Mouse (Mus musculus) neural tube, embryonic 14.5 days (tissue): ENCODE data around the gene Rab3il1. TPM values are rescaled to one million over a fixed set of nuclear protein-coding genes. Genes with fewer than 3 reads are reported as not detected.

ENCODE experiments used
- ATAC-seq: fragments of 200-750 bp; cut with Nextera tagmentation; 2 replicates; pipeline ENCODE4 v1.8.0; 2017; ENCODE audit warnings: low read depth, mild to moderate bottlenecking, moderate TSS enrichment, moderate library complexity
- H3K27ac ChIP-seq: fragments of 300-500 bp; sonication (generic); 2 replicates; pipeline ENCODE4 v1.5.1; 2014; ENCODE audit warnings: low read depth, mild to moderate bottlenecking, control low read depth, low read length, moderate library complexity, mixed read lengths
- H3K27me3 ChIP-seq: fragments of 300-500 bp; sonication (generic); 2 replicates; pipeline ENCODE4 v1.6.1; 2014; ENCODE audit warnings: low read length; ENCODE audit not compliant: control insufficient read depth, insufficient read depth
- H3K36me3 ChIP-seq: fragments of 300-500 bp; sonication (generic); 2 replicates; pipeline ENCODE4 v1.6.1; 2014; ENCODE audit warnings: low read length, mixed read lengths; ENCODE audit not compliant: control insufficient read depth, insufficient read depth
- H3K4me1 ChIP-seq: fragments of 300-500 bp; sonication (generic); 2 replicates; pipeline ENCODE4 v1.6.1; 2014; ENCODE audit warnings: low read length; ENCODE audit not compliant: control insufficient read depth, insufficient read depth
- H3K4me2 ChIP-seq: fragments of 300-500 bp; sonication (generic); 2 replicates; pipeline ENCODE4 v1.6.1; 2014; ENCODE audit warnings: mild to moderate bottlenecking, low read depth, low read length, control low read depth
- H3K4me3 ChIP-seq: fragments of 300-500 bp; sonication (generic); 2 replicates; pipeline ENCODE4 v1.5.1; 2014; ENCODE audit warnings: low read depth, low read length, control low read depth, mixed read lengths
- H3K9ac ChIP-seq: fragments of 300-500 bp; sonication (generic); replicated peaks from 2 replicates; pipeline ENCODE4 v1.6.1; 2014; ENCODE audit warnings: low read depth, mild to moderate bottlenecking, control low read depth, low read length, mixed read lengths
- H3K9me3 ChIP-seq: fragments of 300-500 bp; sonication (generic); 2 replicates; pipeline ENCODE4 v1.6.1; 2016; ENCODE audit warnings: low read length; ENCODE audit not compliant: control insufficient read depth
- WGBS: fragments of 180-500 bp; shearing (Covaris S2); extraction: QIAGEN DNeasy Blood & Tissue Kit; methylation state at CpG from one replicate; pipeline ENCODE4 v1.1.7; 2014; 5-methylcytosine and 5-hydroxymethylcytosine counted together
- polyA plus RNA-seq: library from polyadenylated mRNA; unstranded; fragments of >200 nt; fragmentation: Nextera tagmentation; extraction: Ambion mirVana; gene quantifications from 2 replicates; pipeline ENCODE4 v1.2.1, GENCODE M21; 2014

Gene Rab3il1
- polyA plus RNA-seq, 1 experiment from 2014 or later, result 13.6 TPM

DNA sequence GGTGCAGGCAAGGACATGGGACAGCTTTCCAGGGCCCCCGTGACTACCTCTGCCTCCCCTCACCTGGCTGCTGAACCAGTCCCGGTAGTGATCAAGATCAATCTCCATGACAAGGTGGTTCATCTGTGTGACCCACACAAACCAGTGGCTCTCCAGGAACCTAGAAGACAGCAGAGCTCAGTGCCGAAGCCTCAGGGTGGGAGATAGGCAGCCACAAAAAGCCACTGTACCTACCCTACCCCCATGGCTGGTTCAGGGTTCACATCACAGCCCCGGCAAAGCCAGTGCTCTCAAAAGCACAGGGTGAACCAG is 64.7 kb downstream of the Rab3il1 start:
- no peak for ATAC-seq
- H3K9ac ChIP-seq, result no peak overlapping the region
- no peaks in the 10 kb centered on the region for H3K9me3 ChIP-seq
- 95% methylated on average over 4 of the region's 4 CpGs for WGBS
- peaks cover 85% of the 10 kb centered on the region for H3K36me3 ChIP-seq
- H3K4me3 ChIP-seq, result no peak overlapping the region
- H3K4me2 ChIP-seq, result no peak overlapping the region
- H3K27ac ChIP-seq, result no peak overlapping the region
- no peaks in the 10 kb centered on the region for H3K27me3 ChIP-seq
- H3K4me1 ChIP-seq, result no peaks in the 10 kb centered on the region

DNA sequence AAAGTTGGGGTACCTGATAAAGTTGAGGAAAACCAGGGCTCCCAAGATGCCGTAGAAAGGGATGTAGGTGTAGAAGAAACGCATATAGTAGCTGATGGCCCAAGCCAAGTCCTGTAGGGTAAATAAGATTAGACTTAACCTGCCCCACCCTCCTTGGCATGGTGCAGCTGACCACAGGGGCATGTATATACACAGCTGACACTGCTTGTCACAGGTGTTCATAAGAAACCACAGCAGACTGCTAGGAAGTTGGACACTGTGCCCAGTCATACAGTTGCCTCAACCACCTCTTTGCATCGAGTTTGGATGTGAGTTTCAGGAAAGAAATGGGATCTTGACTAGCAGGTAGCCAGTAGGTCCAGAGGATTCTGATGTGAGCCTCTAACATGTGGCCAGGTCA is 65.0 kb downstream of the Rab3il1 start:
- Histone ChIP-seq H3K4me3 (no peak overlapping the region), H3K4me2 (no peak overlapping the region), H3K27ac (no peak overlapping the region), H3K9ac (no peak overlapping the region), H3K4me1 (no peaks in the 10 kb centered on the region), H3K9me3 (no peaks in the 10 kb centered on the region), H3K36me3 (peaks cover 86% of the 10 kb centered on the region), H3K27me3 (no peaks in the 10 kb centered on the region)
- ATAC-seq, result no peak
- 93% methylated on average over 3 of the region's 3 CpGs for WGBS

DNA sequence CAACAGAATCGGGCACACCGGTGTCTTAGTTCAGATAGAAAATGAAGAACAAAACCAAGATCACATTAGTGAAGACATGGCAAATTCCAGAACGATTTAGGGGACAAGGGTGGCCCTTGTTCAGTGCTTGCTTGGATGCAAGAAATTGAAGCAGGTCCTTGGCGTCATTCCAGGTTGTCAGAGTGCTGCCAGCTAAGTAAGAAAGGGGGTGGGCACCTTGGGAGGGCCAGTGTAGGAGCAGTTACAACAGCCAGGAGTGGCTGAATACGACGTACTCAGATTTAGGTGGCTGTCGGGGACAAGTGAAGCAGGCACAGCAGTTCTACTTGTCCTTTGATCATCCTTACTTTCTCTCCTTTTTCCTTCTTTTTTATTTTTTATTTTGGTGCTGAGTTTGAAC is 66.2 kb downstream of the Rab3il1 start:
- Histone ChIP-seq H3K4me2 (no peak overlapping the region), H3K27ac (no peak overlapping the region), H3K27me3 (no peaks in the 10 kb centered on the region), H3K36me3 (peaks cover 83% of the 10 kb centered on the region), H3K4me1 (no peaks in the 10 kb centered on the region), H3K9ac (no peak overlapping the region), H3K4me3 (no peak overlapping the region), H3K9me3 (no peaks in the 10 kb centered on the region)
- 77% methylated on average over 7 of the region's 7 CpGs for WGBS
- ATAC-seq, result no peak

DNA sequence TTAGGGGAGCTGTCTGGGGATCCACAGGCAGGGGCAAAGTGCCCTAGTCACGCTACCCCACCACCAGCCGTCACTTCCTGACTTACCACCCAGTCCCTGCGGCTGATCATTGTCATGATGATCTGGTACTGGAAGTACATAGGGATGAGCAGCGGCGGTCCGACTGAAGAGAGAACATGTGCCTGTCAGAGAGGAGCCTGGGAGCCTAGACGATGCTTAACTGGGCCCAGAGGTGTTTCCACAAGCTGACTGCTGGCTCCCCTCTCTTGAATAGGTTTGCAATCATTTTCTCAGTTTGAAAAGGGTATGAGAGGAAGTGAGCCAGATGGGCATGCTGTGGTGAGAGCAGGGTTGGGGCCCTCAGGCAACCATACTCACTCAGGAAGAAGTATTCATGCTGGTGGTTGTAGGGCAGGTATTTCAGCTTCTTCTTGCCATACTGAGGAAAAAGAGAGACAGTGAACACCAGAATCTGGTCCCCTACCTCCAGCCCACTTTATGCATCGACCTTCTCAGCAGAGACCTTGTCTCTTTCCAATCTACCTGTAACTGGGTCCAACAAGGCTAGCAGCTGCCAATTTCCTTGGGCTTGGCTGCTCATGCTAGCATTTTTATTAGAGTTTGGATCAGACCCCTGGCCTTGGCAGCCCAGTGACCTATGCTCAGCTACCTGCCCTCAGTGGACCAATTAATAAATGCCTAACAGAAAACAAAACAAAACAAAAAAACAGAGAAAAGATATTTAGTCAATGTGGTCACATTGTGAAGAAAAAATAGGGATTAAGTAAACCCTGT is 68.9 kb downstream of the Rab3il1 start:
- no peaks in the 10 kb centered on the region for H3K9me3 ChIP-seq
- H3K4me3 ChIP-seq, result no peak overlapping the region
- H3K9ac ChIP-seq, result no peak overlapping the region
- H3K4me1 ChIP-seq, result no peaks in the 10 kb centered on the region
- peaks cover 77% of the 10 kb centered on the region for H3K36me3 ChIP-seq
- 87% methylated on average over 8 of the region's 8 CpGs for WGBS
- no peak for ATAC-seq
- no peaks in the 10 kb centered on the region for H3K27me3 ChIP-seq
- no peak overlapping the region for H3K27ac ChIP-seq
- H3K4me2 ChIP-seq, result no peak overlapping the region

DNA sequence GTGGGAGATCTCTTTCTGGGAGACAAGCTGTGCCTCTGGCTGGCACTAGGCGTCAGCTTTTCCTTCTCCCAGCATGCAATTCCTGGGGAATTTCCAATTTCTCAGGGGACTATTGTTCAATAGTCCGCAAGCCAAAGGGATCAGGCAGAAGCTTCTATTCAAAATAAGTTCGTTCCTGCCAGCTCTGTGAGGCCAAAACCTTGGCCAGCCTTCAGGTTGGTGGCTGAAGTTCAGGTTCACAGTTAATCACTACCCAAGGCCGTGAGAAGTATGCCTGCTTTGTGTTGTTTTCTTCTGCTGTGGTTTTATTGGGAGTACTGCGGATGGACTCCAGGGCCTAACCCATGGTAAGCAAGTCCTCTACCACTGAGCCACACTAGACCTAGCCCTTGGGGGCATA is 69.7 kb downstream of the Rab3il1 start:
- Histone ChIP-seq H3K9ac (no peak overlapping the region), H3K27me3 (no peaks in the 10 kb centered on the region), H3K9me3 (no peaks in the 10 kb centered on the region), H3K4me3 (no peak overlapping the region), H3K4me2 (no peak overlapping the region), H3K4me1 (no peaks in the 10 kb centered on the region), H3K27ac (peak overlapping the region; percentile 49; the same call in 1 of the 2 replicates), H3K36me3 (peaks cover 78% of the 10 kb centered on the region)
- WGBS, result 74% methylated on average over 5 of the region's 5 CpGs
- ATAC-seq, result peak; percentile 38; the same call in 1 of the 2 replicates

DNA sequence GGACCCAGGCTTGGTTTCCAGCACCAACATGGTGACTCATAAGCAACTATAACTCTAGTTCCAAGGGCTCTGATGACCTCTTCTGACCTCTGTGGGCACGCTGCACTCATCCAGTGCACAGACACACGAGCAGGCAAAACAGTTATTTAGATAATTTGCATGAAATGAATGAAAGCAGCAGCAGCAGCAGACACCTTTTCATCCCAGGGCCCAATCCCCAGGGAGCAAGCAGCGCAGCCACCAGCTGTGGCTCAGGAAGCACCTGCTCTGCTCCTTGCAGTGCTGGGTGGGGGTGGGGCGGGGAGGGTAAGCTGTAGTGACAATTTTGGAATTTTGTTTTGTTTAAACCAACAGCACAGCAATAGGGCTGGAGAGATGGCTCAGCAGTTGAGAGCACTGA is 70.4 kb downstream of the Rab3il1 start:
- H3K9ac ChIP-seq, result no peak overlapping the region
- H3K27ac ChIP-seq, result 0 out of 2 replicates have a peak overlapping the region, but pooled peaks have one; percentile 49
- whole genome bisulfite sequencing, result 47% methylated on average over 4 of the region's 4 CpGs
- no peak overlapping the region for H3K4me2 ChIP-seq
- ATAC-seq, result no peak
- no peaks in the 10 kb centered on the region for H3K9me3 ChIP-seq
- peaks cover 77% of the 10 kb centered on the region for H3K36me3 ChIP-seq
- no peaks in the 10 kb centered on the region for H3K4me1 ChIP-seq
- no peaks in the 10 kb centered on the region for H3K27me3 ChIP-seq
- no peak overlapping the region for H3K4me3 ChIP-seq

DNA sequence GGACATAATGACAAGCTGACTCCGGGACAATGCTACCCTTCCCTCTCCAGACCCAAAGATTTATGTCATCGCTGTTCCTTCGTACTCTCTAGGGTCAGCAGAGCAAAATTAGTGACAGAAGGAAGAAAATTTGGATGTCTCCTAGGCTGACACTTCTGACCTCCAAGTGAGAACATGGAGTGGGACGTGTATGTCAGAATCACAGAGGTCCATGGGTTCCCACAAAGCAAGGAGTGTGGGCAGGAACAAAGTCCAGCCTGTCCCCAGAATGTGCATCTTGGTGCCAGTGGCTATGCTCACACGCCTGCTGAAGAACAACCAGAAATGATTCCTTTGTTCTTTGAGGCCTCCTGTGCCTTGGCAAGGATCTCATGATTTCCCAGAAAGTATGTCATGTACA is 71.7 kb downstream of the Rab3il1 start:
- ATAC-seq, result no peak
- Histone ChIP-seq H3K27ac (no peak overlapping the region), H3K4me3 (no peak overlapping the region), H3K4me1 (no peaks in the 10 kb centered on the region), H3K27me3 (no peaks in the 10 kb centered on the region), H3K9ac (no peak overlapping the region), H3K4me2 (no peak overlapping the region), H3K9me3 (no peaks in the 10 kb centered on the region), H3K36me3 (peaks cover 67% of the 10 kb centered on the region)
- WGBS, result 79% methylated on average over 5 of the region's 5 CpGs

DNA sequence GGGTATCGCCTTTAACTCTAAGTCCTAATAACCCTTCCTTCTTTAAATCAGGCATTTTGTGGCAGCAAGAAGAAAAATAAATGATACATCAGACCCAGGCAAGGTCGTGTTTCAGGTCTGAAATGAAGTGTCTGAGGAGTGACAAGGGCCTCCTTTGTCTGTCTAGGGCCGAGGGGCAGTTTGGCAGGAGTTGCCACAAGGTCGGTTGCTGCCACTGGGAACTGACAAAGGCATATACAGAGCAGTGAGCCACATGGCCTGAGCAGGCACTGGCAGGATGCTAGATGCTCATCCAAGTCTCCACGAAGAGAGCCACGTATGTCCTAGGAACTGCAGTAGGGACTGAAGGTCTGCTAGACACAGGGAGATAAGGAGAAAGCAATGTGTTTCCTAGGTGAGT is 76.9 kb downstream of the Rab3il1 start:
- H3K4me3 ChIP-seq, result no peak overlapping the region
- no peaks in the 10 kb centered on the region for H3K27me3 ChIP-seq
- H3K4me1 ChIP-seq, result no peaks in the 10 kb centered on the region
- ATAC-seq, result no peak
- no peak overlapping the region for H3K9ac ChIP-seq
- WGBS, result 87% methylated on average over 6 of the region's 6 CpGs
- H3K9me3 ChIP-seq, result no peaks in the 10 kb centered on the region
- H3K27ac ChIP-seq, result no peak overlapping the region
- no peak overlapping the region for H3K4me2 ChIP-seq
- peaks cover 76% of the 10 kb centered on the region for H3K36me3 ChIP-seq

DNA sequence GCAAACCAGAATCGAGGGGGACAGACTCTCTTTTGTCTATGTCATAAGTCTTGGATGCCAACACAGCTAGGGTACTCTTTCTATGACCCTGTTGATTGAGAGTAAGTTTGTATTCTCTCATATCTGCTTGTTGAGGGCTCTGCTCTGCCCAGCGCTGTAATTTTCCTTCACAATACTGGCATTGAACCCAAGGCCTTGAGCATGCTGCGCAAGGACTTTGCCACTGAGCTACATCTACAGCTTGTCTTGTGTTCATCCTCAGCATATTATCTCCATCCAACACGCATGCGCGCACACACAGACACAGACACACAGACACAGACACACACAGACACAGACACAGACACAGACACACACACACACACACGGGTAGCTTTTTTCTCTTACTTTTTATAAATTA is 78.9 kb downstream of the Rab3il1 start:
- WGBS, result 96% methylated on average over 7 of the region's 7 CpGs

More for the DNA sequence above, 78.9 kb downstream of the Rab3il1 start:
- H3K9ac ChIP-seq, result no peak overlapping the region
- no peak overlapping the region for H3K4me3 ChIP-seq
- no peaks in the 10 kb centered on the region for H3K27me3 ChIP-seq
- H3K36me3 ChIP-seq, result peaks cover 71% of the 10 kb centered on the region
- no peak overlapping the region for H3K27ac ChIP-seq
- no peak for ATAC-seq
- no peak overlapping the region for H3K4me2 ChIP-seq
- no peaks in the 10 kb centered on the region for H3K9me3 ChIP-seq
- H3K4me1 ChIP-seq, result no peaks in the 10 kb centered on the region
